Mouse (Mus musculus) left cerebral cortex, postnatal 14 days (tissue): ENCODE results near the gene Gm49416. TPM values are rescaled to one million over a fixed set of nuclear protein-coding genes. Genes with fewer than 3 reads are reported as not detected.
"Not testable (repeated sequence)": the region's sequence is repeated elsewhere in the genome, so short reads cannot be mapped to it uniquely, and the experiment has no call there.

ENCODE experiments used
- DNase-seq, 2 experiments: peaks; one replicate each; pipeline ENCODE4 v3.0.0; 2021 to 2022; ENCODE audit warnings: low spot score in 2 of 2, mixed read lengths in 1 of 2
- intact Hi-C: fragments of 180-260 bp; cut with DNase I; formaldehyde crosslinking; loops from one replicate; pipeline ENCODE4 v1.15.1; 2025
- long read RNA-seq, 2 experiments: library from polyadenylated mRNA; stranded (forward); transcript quantifications; one replicate each; pipeline ENCODE4 v2.0.0; 2021
- total RNA-seq, 2 experiments: library from RNA; stranded (reverse); gene quantifications; 2 replicates each; pipeline ENCODE4 v1.2.3; 2021

Gm49416 gene
- total RNA-seq, result 1 to 10 TPM; 2.4 to 4.3 TPM
- long read RNA-seq, experiment 1, result 0 reads
- long read RNA-seq, experiment 2, partial matches to known transcripts, result 0 of 1 reads
- long read RNA-seq, experiment 2, other reads (novel, unspliced or antisense), result 1 of 1 reads

- peak; percentile 94 to 96 for DNase-seq
- intact Hi-C loops, result loop anchor here (5.0 kb wide), 1 partner anchor 36 kb away; the partner anchor contains the start of gene Lrrn4cl
These were observed at the start of gene Gm49416, which contains the start of gene 1810009A15Rik for GRCm38 (mm10) chr19:8888511-8889385. TSS of gene Gm49416 (plus strand) at chr19:8888926. TSS of gene 1810009A15Rik (plus strand) at chr19:8888853.

GRCm38 (mm10) chr19:8839103-8839907 is 49.4 kb upstream of the Gm49416 start, which contains the start of gene Gng3:
TSS of gene Gng3 (minus strand) at chr19:8839194.
- peak; percentile 86 to 91 for DNase-seq
- intact Hi-C loops, result no loop called here

DNA sequence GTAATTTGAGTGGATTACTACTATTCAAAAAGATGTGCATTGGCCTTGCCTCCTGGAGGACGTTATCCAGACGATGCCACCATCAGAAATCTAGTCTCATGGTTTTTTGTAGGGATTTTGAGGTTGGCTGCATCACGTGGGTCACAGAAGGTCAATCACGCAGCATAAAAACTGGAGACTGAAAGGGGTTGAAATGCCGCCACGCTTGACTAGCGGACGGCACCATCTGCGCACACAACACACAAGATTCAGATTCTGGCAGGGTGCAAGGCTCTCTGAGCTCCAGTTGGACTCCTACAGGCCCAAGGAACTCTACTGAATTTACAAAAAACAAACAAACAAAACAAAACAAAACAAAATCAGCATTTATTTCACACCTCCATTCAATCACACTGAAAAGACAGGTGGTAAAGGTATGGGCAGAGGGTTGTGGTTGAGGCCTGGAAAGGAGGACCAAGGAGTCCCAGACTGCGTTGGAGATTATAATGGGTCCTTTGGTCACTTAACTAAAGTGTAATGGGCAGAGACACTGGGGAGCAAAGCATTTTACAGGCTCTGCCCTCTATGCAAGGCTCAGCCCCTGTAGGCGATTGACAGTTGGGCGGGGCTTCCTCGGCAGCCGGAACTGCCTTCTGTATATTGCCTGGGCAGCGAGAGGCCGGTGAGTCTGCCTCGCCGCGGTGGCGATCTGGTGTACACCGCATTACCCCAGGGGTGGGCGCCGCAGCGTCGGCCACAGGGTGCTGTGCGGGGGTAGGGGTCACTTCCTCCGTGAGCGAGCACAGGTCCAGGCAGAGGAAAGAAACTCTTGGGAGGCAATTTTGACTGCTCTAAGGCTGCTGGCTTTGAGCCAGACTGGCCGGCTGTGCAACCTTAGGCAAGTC is 48.6 kb upstream of the Gm49416 start:
- intact Hi-C loops, result loop anchor here (5.0 to 10.0 kb wide), 2 partner anchors 115 to 242 kb away; partner anchors contain the start of gene Tut1
- DNase-seq, result peak in 1 of 2 experiments; percentile 70

DNA sequence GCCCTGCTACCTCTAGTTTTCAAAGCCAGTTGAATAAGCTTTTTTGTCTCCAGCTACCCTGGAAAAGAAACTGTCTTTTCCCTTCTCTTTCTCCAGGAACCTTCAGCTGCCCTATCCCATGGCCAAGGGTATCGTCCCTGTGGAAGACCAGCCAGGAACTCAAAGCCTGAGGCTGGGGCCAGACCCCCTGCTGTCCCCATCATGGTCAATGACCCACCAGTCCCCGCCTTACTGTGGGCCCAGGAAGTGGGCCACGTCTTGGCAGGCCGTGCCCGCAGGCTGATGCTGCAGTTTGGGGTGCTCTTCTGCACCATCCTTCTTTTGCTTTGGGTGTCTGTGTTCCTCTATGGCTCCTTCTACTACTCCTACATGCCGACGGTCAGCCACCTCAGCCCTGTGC is 47.7 kb upstream of the Gm49416 start:
- intact Hi-C loops, result loop anchor here (5.0 to 10.0 kb wide), 2 partner anchors 114 to 241 kb away; partner anchors contain the start of gene Tut1
- no peak for DNase-seq

DNA sequence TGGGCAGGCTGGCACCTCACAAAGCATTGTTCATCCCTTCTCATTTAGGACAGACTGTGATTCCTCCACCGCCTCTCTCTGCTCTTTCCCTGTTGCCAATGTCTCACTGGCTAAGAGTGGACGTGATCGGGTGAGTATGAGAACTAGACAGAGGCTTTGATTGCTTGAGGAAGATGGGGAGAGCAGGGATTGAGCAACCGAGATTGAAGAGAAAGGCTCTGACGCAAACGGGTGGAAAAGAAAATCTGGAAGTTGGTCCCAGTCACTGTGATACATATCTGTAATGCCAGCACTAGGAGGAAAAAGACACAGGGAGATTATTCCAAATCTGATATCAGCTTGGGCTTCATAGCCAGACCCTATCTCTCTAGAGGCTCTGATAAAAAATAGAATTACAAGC is 45.8 kb upstream of the Gm49416 start:
- intact Hi-C loops, result loop anchor here (5.0 to 10.0 kb wide), 2 partner anchors 112 to 239 kb away; partner anchors contain the start of gene Tut1
- no peak for DNase-seq

DNA sequence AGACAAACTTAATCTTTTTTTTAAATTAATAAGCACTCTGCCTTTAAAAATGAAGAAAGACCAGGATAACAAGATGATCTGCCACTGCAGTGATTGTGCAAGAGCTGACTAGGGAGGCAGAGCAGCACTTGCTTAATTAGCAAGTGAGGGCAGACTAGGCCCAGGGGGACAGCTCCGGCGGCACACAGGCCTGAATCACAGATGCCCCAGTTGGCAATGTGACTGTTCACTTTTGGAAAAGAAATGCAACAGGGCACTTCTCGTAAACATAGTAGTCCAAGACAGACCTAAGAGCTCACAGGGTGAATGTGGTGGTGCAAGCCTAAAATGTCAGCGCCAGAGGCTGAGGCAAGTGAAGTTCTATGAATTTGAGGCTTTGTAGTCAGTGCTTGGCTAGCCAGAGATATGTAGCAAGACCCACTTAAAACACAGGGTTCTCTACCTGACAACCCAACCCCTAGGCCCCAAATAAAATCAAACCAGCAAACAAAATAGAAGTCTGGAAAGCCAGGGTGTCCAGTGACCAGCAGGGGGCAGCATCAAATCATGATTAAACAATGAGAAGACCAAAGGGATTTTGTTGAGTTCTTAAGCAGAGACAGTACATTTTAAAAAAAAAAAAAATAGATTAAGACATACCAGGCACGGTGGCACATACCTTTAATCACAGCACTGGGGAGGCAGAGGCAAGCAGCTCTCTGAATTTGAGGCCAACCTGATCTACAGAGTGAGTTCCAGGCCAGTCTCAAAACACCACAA is 44.2 kb upstream of the Gm49416 start:
- intact Hi-C loops, result loop anchor here (5.0 to 10.0 kb wide), 2 partner anchors 110 to 238 kb away; partner anchors contain the start of gene Tut1
- peak; percentile 86 to 87 for DNase-seq

DNA sequence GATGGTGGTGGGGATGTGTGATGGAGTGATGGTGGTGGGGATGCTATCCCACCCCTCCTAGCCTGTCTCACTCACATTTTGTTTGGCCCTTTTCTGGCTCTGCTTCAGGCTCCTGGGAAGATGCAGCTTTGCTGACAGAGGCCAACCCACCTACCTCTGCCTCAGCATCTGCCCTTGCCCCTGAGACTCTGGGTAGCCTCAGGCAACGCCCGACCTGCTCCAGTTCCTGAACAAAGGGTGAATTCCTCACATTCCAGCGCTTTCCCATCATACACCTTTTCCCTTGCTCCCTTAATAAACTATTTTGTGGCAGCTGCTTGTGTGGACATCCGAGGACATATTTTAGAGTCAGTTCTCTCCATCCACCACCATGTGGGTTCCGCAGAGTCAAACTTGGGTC is 40.4 kb upstream of the Gm49416 start:
- intact Hi-C loops, result loop anchor here (10.0 kb wide), 1 partner anchor 106 kb away; the partner anchor contains the start of gene Tut1
- no peak for DNase-seq

GRCm38 (mm10) chr19:8850402-8850901 is 38.3 kb upstream of the Gm49416 start, which contains the start of gene Lrrn4cl:
TSS of gene Lrrn4cl (plus strand) at chr19:8850768.
- intact Hi-C loops, result loop anchor here (5.0 to 10.0 kb wide), 2 partner anchors 37 to 264 kb away; partner anchors contain the start of genes 1810009A15Rik and Gm49416
- no peak for DNase-seq

- intact Hi-C loops, result loop anchor here (5.0 to 10.0 kb wide), 2 partner anchors 36 to 263 kb away; partner anchors contain the start of genes 1810009A15Rik and Gm49416
These were observed 37.1 kb upstream of the Gm49416 start for GRCm38 (mm10) chr19:8851639-8852038.

GRCm38 (mm10) chr19:8852236-8852928 is 36.3 kb upstream of the Gm49416 start:
- intact Hi-C loops, result loop anchor here (5.0 to 10.0 kb wide), 2 partner anchors 35 to 262 kb away; partner anchors contain the start of genes 1810009A15Rik and Gm49416
- no peak for DNase-seq

More at GRCm38 (mm10) chr19:8851639-8852038, 37.1 kb upstream of the Gm49416 start:
- DNase-seq, result no peak

DNA sequence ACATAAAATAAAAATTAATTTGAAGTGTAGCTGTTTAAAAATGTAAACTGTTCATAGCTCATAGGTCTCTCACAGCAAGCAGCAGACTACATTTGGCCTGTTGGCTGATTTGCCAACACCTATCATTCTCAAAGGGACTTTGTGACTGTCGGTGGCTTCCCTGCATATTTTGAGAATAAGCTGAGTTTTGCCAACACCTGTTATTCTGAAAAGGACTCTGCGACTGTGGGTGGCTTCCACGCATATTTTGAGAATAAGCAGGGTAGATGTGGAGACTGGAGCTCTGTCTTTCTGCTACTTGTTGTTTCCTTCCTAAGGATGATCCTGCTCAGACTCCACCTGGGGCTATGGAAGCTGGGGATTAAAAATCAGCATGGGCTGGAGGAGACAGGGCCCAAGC is 35.6 kb upstream of the Gm49416 start:
- peak in 1 of 2 experiments; percentile 30 for DNase-seq
- intact Hi-C loops, result loop anchor here (5.0 to 10.0 kb wide), 2 partner anchors 34 to 262 kb away; partner anchors contain the start of genes 1810009A15Rik and Gm49416

DNA sequence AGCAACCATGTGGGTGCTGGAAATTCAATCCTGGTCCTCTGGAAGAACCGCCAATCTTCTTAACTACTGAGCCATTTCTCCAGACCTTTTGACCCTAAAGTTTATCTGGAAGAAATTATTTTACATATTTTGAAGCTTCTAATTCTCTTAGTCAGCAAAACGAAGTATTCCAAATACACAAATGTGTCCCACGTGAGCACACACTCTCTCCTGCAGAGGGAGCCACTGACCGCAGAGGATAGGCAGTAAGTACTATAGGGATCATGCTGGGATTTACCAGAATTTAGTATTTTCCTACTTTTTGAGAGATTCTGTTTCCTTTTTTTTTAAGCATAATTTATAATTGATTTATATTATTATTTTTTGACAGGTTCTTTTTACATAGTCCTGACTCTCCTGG is 31.0 kb upstream of the Gm49416 start:
- DNase-seq, result peak in 1 of 2 experiments; percentile 36
- intact Hi-C loops, result loop anchor here (10.0 kb wide), 1 partner anchor 257 kb away; no protein-coding TSS in a partner anchor

DNA sequence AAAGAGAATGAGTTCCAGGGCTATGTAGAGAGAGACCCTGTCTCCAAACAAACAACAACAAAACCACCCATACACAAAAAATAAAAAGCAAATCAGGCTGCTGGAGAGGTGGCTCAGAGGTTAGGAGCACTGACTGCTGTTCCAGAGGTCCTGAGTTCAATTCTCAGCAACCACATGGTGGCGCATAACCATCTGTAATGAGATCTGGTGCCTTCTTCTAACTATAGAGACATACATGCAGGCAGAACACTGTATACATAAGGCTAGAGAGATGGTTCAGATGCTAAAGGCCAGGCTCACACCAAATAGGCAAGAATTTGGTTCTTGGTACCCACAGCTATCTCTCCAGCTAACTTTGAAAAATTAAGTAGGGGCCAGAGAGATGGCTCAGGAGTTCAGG is 29.7 kb upstream of the Gm49416 start:
- intact Hi-C loops, result loop anchor here (10.0 kb wide), 1 partner anchor 256 kb away; no protein-coding TSS in a partner anchor
- peak in 1 of 2 experiments; percentile 39 for DNase-seq

DNA sequence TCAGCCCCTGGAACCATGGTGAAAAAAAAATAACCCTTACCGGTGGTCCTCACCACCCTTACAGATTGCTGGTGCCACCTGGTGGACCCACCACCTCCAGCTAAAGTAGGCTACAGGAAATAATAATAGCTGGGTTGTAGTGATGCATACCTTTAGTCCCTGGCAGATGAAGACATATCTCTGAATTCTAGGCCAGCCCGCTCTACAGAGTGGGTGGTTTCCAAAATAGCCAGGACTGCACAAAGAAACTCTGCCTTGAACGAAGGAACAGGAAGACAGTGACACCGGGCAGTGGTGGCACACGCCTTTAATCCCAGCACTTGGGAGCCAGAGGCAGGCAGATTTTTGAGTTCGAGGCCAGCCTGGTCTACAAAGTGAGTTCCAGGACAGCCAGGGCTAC is 24.5 kb upstream of the Gm49416 start:
- DNase-seq, result no peak
- intact Hi-C loops, result no loop called here

DNA sequence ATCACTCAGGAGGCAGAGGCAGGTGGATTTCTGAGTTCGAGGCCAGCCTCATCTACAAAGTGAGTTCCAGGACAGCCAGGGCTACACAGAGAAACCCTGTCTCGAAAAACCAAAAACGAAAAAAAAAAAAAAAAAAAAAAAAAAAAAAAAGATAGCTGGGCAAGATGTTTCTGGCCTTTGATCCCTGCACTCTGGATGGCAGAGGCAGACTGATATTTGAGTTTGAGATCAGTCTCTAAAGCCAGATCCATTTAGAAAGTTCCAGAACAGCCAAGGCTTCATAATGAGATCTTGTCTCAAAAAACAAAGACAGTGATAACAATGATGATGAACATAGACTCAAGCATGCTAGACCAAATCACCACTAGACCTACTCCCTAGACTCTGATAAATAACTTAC is 18.3 kb upstream of the Gm49416 start:
- DNase-seq, intact Hi-C loops: not testable (repeated sequence)

DNA sequence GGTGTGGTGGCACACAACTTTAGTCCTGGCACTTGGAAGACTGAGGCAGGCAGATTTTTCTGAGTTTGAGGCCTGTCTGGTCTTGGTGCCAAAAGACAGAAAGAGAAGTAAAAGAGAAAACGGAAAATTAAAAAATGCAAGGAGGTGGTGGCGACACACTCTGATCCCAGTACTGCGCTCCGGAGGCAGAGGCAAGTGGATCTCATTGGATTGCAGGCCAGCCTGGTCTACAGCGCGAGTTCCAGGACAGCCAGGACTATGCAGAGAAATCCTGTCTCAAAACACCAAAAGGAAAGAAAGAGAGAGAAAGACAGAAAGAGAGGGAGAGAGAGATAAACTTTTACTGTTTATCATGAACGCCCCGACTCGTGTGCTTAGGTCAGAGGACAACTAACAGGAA is 17.9 kb upstream of the Gm49416 start:
- intact Hi-C loops, result no loop called here
- DNase-seq, result no peak
